Mouse (Mus musculus) heart, adult 2 months (tissue): ENCODE data around the gene Taf6l. TPM values are rescaled to one million over a fixed set of nuclear protein-coding genes. Genes with fewer than 3 reads are reported as not detected.

ENCODE experiments used
- DNase-seq, 2 experiments: peaks; one replicate each; pipeline ENCODE4 v3.0.0; 2021
- H3K27ac ChIP-seq: fragments of 200-600 bp; 2 replicates; pipeline ENCODE4 v1.8.1; 2022
- H3K27me3 ChIP-seq: fragments of 200-500 bp; 2 replicates; pipeline ENCODE4 v1.6.1; 2012; ENCODE audit warnings: mild to moderate bottlenecking, low read length, inconsistent platforms, mixed read lengths; ENCODE audit not compliant: control insufficient read depth, insufficient read depth
- H3K36me3 ChIP-seq: fragments of 200-500 bp; 2 replicates; pipeline ENCODE4 v1.6.1; 2012; ENCODE audit warnings: low read length, inconsistent platforms; ENCODE audit not compliant: control insufficient read depth, insufficient read depth
- H3K4me1 ChIP-seq: fragments of 200-500 bp; 2 replicates; pipeline ENCODE4 v1.6.1; 2011; ENCODE audit warnings: low read length; ENCODE audit not compliant: control insufficient read depth, insufficient read depth
- H3K4me3 ChIP-seq: fragments of 200-600 bp; 2 replicates; pipeline ENCODE4 v1.8.1; 2022
- H3K79me2 ChIP-seq: fragments of 200-500 bp; replicated peaks from 2 replicates; pipeline ENCODE4 v1.6.1; 2012; ENCODE audit warnings: mild to moderate bottlenecking, inconsistent platforms, low read length, moderate library complexity, mixed read lengths; ENCODE audit not compliant: control insufficient read depth, insufficient read depth
- H3K9ac ChIP-seq: fragments of 200-500 bp; 2 replicates; pipeline ENCODE4 v1.6.1; 2012; ENCODE audit warnings: low read depth, mild to moderate bottlenecking, control low read depth, inconsistent platforms, low read length, mixed read lengths
- CTCF ChIP-seq: fragments of 200-600 bp; IDR thresholded peaks from 2 replicates; pipeline ENCODE4 v1.8.1; 2022; ENCODE audit warnings: antibody characterized with exemption, mild to moderate bottlenecking, moderate library complexity
- EP300 ChIP-seq: fragments of 200-500 bp; IDR thresholded peaks from 2 replicates; pipeline ENCODE4 v1.6.1; 2011; ENCODE audit warnings: low read depth, low read length, control low read depth; ENCODE audit not compliant: insufficient read depth
- POLR2A ChIP-seq: fragments of 200-500 bp; IDR thresholded peaks from 2 replicates; pipeline ENCODE4 v1.6.1; 2011; ENCODE audit warnings: mild to moderate bottlenecking, low read depth, low read length, control low read depth; ENCODE audit not compliant: insufficient read depth
- WGBS: fragments of 180-500 bp; shearing (Covaris S2); methylation state at CpG from one replicate; pipeline ENCODE4 v1.1.7; 2018; 5-methylcytosine and 5-hydroxymethylcytosine counted together
- intact Hi-C: fragments of 180-260 bp; cut with DNase I; formaldehyde crosslinking; loops from one replicate; pipeline ENCODE4 v1.15.1; 2025
- polyA plus RNA-seq: library from polyadenylated mRNA; depleted of rRNA; stranded (reverse); fragments of >200 nt; gene quantifications from 2 replicates; pipeline ENCODE4 v1.2.3, GENCODE M21; 2012
- total RNA-seq, 2 experiments: library from RNA; stranded (reverse); gene quantifications; 2 replicates each; pipeline ENCODE4 v1.2.3; 2021

The Taf6l gene
- total and polyA plus RNA-seq, 3 experiments, result 6.2 to 9.1 (median 7.8) TPM

DNA sequence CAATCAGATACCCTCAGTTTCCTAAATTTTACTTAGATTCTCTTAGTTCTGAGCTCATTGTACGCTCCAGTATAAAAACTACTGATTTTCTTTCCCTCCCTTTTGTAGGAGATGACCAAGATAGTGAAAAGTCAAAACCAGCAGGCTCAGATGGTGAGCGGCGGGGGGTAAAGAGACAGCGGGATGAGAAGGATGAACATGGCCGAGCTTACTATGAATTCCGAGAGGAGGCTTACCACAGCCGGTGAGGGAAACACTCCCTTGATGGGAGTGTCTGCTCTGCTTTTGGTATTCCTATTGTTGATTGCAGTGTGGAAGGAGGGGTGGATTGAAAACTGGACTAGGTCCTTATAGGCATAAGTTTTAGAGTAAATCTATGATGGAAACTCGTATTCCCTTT, 36.5 kb upstream of the Taf6l start:
- H3K27ac ChIP-seq, result no peak overlapping the region
- DNase-seq, result no peak
- peak overlapping the region; percentile 86; the same call in 1 of the 2 replicates for H3K4me3 ChIP-seq
- no peak overlapping the region for H3K9ac ChIP-seq
- H3K36me3 ChIP-seq, result peaks cover 42% of the 10 kb centered on the region
- TF ChIP-seq EP300 (no peak), POLR2A (no peak), CTCF (no peak)
- whole genome bisulfite sequencing, result 40% methylated on average over 8 of the region's 8 CpGs
- H3K4me1 ChIP-seq, result peaks cover 7% of the 10 kb centered on the region
- intact Hi-C loops, result loop anchor here (2.0 to 5.0 kb wide), 2 partner anchors 14 to 75 kb away; partner anchors contain the start of genes Bscl2 and Ganab
- H3K27me3 ChIP-seq, result no peaks in the 10 kb centered on the region
- 0 out of 2 replicates have a peak, but pooled peaks cover 2% of the 10 kb centered on the region for H3K79me2 ChIP-seq

GRCm38 (mm10) chr19:8821146-8821545, 34.9 kb upstream of the Taf6l start:
- H3K4me3 ChIP-seq, result peak overlapping the region; percentile 86
- intact Hi-C loops, result loop anchor here (5.0 kb wide), 1 partner anchor 76 kb away; the partner anchor contains the start of gene Ganab

GRCm38 (mm10) chr19:8820424-8820956, 34.3 kb upstream of the Taf6l start:
- WGBS, result under 1% methylated on average over 46 of the region's 48 CpGs
- intact Hi-C loops, result loop anchor here (5.0 kb wide), 1 partner anchor 77 kb away; the partner anchor contains the start of gene Ganab
- no peak for DNase-seq
- Histone ChIP-seq H3K9ac (peak overlapping the region; percentile 93), H3K4me1 (peaks cover 7% of the 10 kb centered on the region), H3K36me3 (peaks cover 27% of the 10 kb centered on the region), H3K27ac (peak overlapping the region; percentile 97), H3K27me3 (no peaks in the 10 kb centered on the region), H3K79me2 (peaks cover 1% of the 10 kb centered on the region; the same call in 1 of the 2 replicates), H3K4me3 (peak overlapping the region; percentile 86)
- TF ChIP-seq EP300 (no peak), CTCF (no peak), POLR2A (no peak)

More at GRCm38 (mm10) chr19:8821146-8821545, 34.9 kb upstream of the Taf6l start:
- Histone ChIP-seq H3K9ac (peak overlapping the region; percentile 93), H3K27me3 (no peaks in the 10 kb centered on the region), H3K4me1 (peaks cover 7% of the 10 kb centered on the region), H3K36me3 (peaks cover 31% of the 10 kb centered on the region), H3K79me2 (peaks cover 1% of the 10 kb centered on the region; the same call in 1 of the 2 replicates), H3K27ac (peak overlapping the region; percentile 97)
- TF ChIP-seq CTCF (no peak), EP300 (no peak), POLR2A (no peak)
- DNase-seq, result no peak
- WGBS, result under 1% methylated on average over 7 of the region's 7 CpGs

GRCm38 (mm10) chr19:8819596-8820423, 33.6 kb upstream of the Taf6l start, which contains the start of gene Hnrnpul2:
Gene Hnrnpul2 (plus strand): TSS chr19:8820010.
- peaks cover 27% of the 10 kb centered on the region for H3K36me3 ChIP-seq
- peak within 1 kb of the TSS; percentile 86 for H3K4me3 ChIP-seq
- intact Hi-C loops, result loop anchor here (2.0 to 5.0 kb wide), 6 partner anchors 17 to 98 kb away; partner anchors contain the start of genes 1700092M07Rik, Ganab, Nxf1 and Slc3a2
- peaks cover 1% of the 10 kb centered on the region; the same call in 1 of the 2 replicates for H3K79me2 ChIP-seq
- H3K27me3 ChIP-seq, result no peaks in the 10 kb centered on the region
- H3K4me1 ChIP-seq, result peaks cover 7% of the 10 kb centered on the region
- peak; percentile 98 to 99 for DNase-seq
- under 1% methylated on average over 83 of the region's 83 CpGs for WGBS
- H3K27ac ChIP-seq, result peak within 1 kb of the TSS; percentile 97
- peak; percentile 97 for TF ChIP-seq POLR2A
- TF ChIP-seq CTCF, result no peak
- TF ChIP-seq EP300, result 0 out of 2 replicates have a peak, but pooled peaks have one; percentile 11
- H3K9ac ChIP-seq, result peak within 1 kb of the TSS; percentile 93

DNA sequence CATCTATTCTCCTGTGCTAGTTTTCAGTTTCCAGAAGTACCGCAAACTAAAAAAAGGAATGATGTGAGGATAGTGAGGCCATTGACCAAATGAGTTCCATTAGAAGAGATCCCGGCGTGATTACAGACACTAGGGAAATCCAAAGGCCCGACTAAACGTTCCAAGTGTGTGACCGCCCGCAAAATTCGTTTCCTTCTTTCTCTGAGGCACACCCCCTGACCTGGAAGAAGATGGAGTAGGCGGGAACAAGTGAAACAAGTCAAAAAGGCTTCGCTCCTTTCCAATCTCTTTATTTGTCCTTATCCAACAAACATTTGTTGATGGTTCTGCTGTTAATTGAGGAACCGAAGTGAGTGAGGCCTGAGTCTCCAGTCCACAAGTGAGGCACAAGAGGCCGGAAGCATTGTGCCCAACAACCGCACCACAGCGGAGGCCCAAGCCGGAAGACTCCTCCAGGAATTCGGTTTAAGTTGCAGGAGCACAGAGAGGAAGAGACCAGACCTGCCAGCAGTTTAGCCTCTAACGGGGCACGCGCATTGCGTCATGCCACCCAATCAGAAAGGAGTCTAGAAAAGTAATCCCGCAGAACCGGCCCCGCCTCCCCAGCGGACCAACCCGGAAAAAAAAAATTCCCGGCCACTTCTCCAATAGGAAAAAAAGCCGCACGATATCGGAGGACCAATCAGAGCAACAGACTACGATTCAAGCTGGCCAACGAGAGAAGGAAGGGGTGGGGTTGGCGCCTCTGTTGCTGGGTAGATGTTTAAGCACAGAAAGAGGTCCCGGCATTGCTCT, 32.8 kb upstream of the Taf6l start, which contains the start of gene Ttc9c:
TSS of gene Ttc9c (minus strand) at position 533 of the 795 bp plus-strand sequence.
- peak; percentile 91 to 98 for DNase-seq
- TF ChIP-seq POLR2A, result peak; percentile 82
- peak; percentile 79 for TF ChIP-seq EP300
- no peak for TF ChIP-seq CTCF
- Histone ChIP-seq H3K27me3 (no peaks in the 10 kb centered on the region), H3K79me2 (peaks cover 1% of the 10 kb centered on the region; the same call in 1 of the 2 replicates), H3K27ac (peak within 1 kb of the TSS; percentile 97), H3K9ac (peak within 1 kb of the TSS; percentile 93), H3K36me3 (peaks cover 20% of the 10 kb centered on the region), H3K4me3 (peak within 1 kb of the TSS; percentile 86), H3K4me1 (peaks cover 7% of the 10 kb centered on the region)
- intact Hi-C loops, result loop anchor here (2.0 to 5.0 kb wide), 5 partner anchors 16 to 97 kb away; partner anchors contain the start of genes 1700092M07Rik, Nxf1, Slc3a2 and Stx5a
- WGBS, result under 1% methylated on average over 33 of the region's 33 CpGs
